24 mouse cellular contexts compared by ENCODE assay signal in genomic region chr4:32569054-32569453, GRCm38 (mm10). TPM values are rescaled to one million over a fixed set of nuclear protein-coding genes. Genes with fewer than 3 reads are reported as not detected.
DNase-seq lines count a peak whose midpoint lies in the region; ATAC-seq lines count a peak whose summit lies in the region.
"Had no signal": no experiment of that assay in that cellular context is flagged by ENCODE, and none has a peak within 500 bp of the region (broad histone marks: within the 10 kb centered on the region; RNA-seq: fewer than 3 reads in every experiment).

No protein-coding gene starts in this region.

- H3K4me3 ChIP-seq in hindbrain, embryonic 15.5 days = no peak overlapping the region
- no peak overlapping the region for H3K4me3 ChIP-seq in hindbrain, embryonic 11.5 days (ENCODE audit: low read depth, low read length)
- no peak overlapping the region for H3K4me3 ChIP-seq in liver, embryonic 16.5 days (ENCODE audit: low read depth, low read length)
- H3K4me3 ChIP-seq: embryonic facial prominence, embryonic 13.5 days; intestine, embryonic 15.5 days; left cerebral cortex, adult 2 months; limb, embryonic 12.5 days had no signal

- no peak for ATAC-seq in hindbrain, embryonic 15.5 days (ENCODE audit: low FRiP score, low read depth)
- no peak for ATAC-seq in hindbrain, embryonic 11.5 days (ENCODE audit: low FRiP score)
- ATAC-seq in liver, embryonic 16.5 days (ENCODE audit: low read depth) = no peak
- ATAC-seq: intestine, embryonic 15.5 days had no signal

- 61% methylated on average over 4 of the region's 4 CpGs for WGBS in hindbrain, embryonic 15.5 days
- 90% methylated on average over 4 of the region's 4 CpGs for WGBS in hindbrain, embryonic 11.5 days
- 50% methylated on average over 4 of the region's 4 CpGs for WGBS in liver, embryonic 16.5 days (ENCODE audit: insufficient replicate concordance)

- no peak overlapping the region for H3K4me2 ChIP-seq in hindbrain, embryonic 15.5 days
- H3K4me2 ChIP-seq in hindbrain, embryonic 11.5 days (replicated peaks; ENCODE audit: low read depth, low read length) = no peak overlapping the region
- H3K4me2 ChIP-seq in liver, embryonic 16.5 days (ENCODE audit: low read depth, low read length) = no peak overlapping the region
- H3K4me2 ChIP-seq: embryonic facial prominence, embryonic 13.5 days; intestine, embryonic 15.5 days; limb, embryonic 12.5 days had no signal

- H3K27me3 ChIP-seq in hindbrain, embryonic 15.5 days = no peaks in the 10 kb centered on the region
- no peaks in the 10 kb centered on the region for H3K27me3 ChIP-seq in hindbrain, embryonic 11.5 days (ENCODE audit: control insufficient read depth, insufficient read depth, low read length)
- no peaks in the 10 kb centered on the region for H3K27me3 ChIP-seq in liver, embryonic 16.5 days (ENCODE audit: control insufficient read depth, insufficient read depth, low read depth, low read length)
- H3K27me3 ChIP-seq: CH12.LX; embryonic facial prominence, embryonic 13.5 days; intestine, embryonic 15.5 days; limb, embryonic 12.5 days had no signal

- DNase-seq in hindbrain, embryonic 11.5 days (ENCODE audit: low spot score) = no peak
- DNase-seq in 3T3-L1 (ENCODE audit: low read depth, low spot score) (peak; percentile 83), NIH3T3 (ENCODE audit: low read depth) (peak; percentile 27)
- DNase-seq in thymus, postnatal 25 days = no peak
- DNase-seq in heart, adult 18-20 months = no peak
- DNase-seq: cerebellum, adult 18-20 months; gastrocnemius, postnatal 14 days; heart, postnatal 14 days; thymus, adult 18-20 months had no signal

- H3K27ac ChIP-seq in hindbrain, embryonic 15.5 days (replicated peaks) = 0 out of 2 replicates have a peak overlapping the region, but pooled peaks have one; percentile 0
- no peak overlapping the region for H3K27ac ChIP-seq in hindbrain, embryonic 11.5 days (ENCODE audit: low read depth, low read length)
- peak overlapping the region; percentile 81 for H3K27ac ChIP-seq in liver, embryonic 16.5 days (ENCODE audit: low read length)
- H3K27ac ChIP-seq: embryonic facial prominence, embryonic 13.5 days; intestine, embryonic 15.5 days; left cerebral cortex, adult 2 months; limb, embryonic 12.5 days had no signal

- H3K9me3 ChIP-seq in hindbrain, embryonic 15.5 days = no peaks in the 10 kb centered on the region
- no peaks in the 10 kb centered on the region for H3K9me3 ChIP-seq in hindbrain, embryonic 11.5 days (ENCODE audit: control insufficient read depth, low read length)
- no peaks in the 10 kb centered on the region for H3K9me3 ChIP-seq in liver, embryonic 16.5 days (replicated peaks; ENCODE audit: control insufficient read depth, low read length)
- H3K9me3 ChIP-seq: embryonic facial prominence, embryonic 13.5 days; intestine, embryonic 15.5 days; limb, embryonic 12.5 days had no signal

- peaks cover 29% of the 10 kb centered on the region for H3K4me1 ChIP-seq in hindbrain, embryonic 15.5 days (replicated peaks)
- H3K4me1 ChIP-seq in hindbrain, embryonic 11.5 days (replicated peaks; ENCODE audit: control insufficient read depth, insufficient read depth, low read length) = peaks cover 5% of the 10 kb centered on the region
- peaks cover 13% of the 10 kb centered on the region for H3K4me1 ChIP-seq in liver, embryonic 16.5 days (ENCODE audit: control insufficient read depth, low read depth, low read length)

- H3K9ac ChIP-seq in hindbrain, embryonic 15.5 days = no peak overlapping the region
- no peak overlapping the region for H3K9ac ChIP-seq in hindbrain, embryonic 11.5 days (ENCODE audit: low read depth, low read length)
- no peak overlapping the region for H3K9ac ChIP-seq in liver, embryonic 16.5 days (ENCODE audit: low read depth, low read length)
- H3K9ac ChIP-seq: embryonic facial prominence, embryonic 13.5 days; intestine, embryonic 15.5 days; limb, embryonic 12.5 days had no signal

- H3K36me3 ChIP-seq in hindbrain, embryonic 15.5 days = 0 out of 2 replicates have a peak, but pooled peaks cover 6% of the 10 kb centered on the region
- H3K36me3 ChIP-seq in hindbrain, embryonic 11.5 days (ENCODE audit: control insufficient read depth, insufficient read depth, low read length) = no peaks in the 10 kb centered on the region
- H3K36me3 ChIP-seq in liver, embryonic 16.5 days (ENCODE audit: control insufficient read depth, insufficient read depth) = no peaks in the 10 kb centered on the region
- H3K36me3 ChIP-seq: intestine, embryonic 15.5 days had no signal

RNA-seq across cellular contexts. Expression of gene Gja10, which starts 33.5 kb away (rescaled TPM):
- polyA plus RNA-seq in hindbrain, embryonic 15.5 days (2015; fragmentation: Nextera tagmentation; extraction: Ambion mirVana) = 0.21 TPM in 1 of 2 replicates, not detected in the other
- not detected in 2 replicates for polyA plus RNA-seq in hindbrain, embryonic 11.5 days (2014; fragmentation: Nextera tagmentation; extraction: Ambion mirVana)
- polyA plus RNA-seq in liver, embryonic 16.5 days (2015; fragmentation: Nextera tagmentation; extraction: Ambion mirVana) = not detected in 2 replicates
- not detected for total RNA-seq in heart, adult 18-20 months (2021)
- total RNA-seq: adrenal gland, adult 18-20 months; CH12.LX; common myeloid progenitor, adult 5-6 weeks; gastrocnemius, postnatal 14 days; heart, postnatal 14 days; layer of hippocampus, adult 18-20 months; left cerebral cortex, adult 2 months; megakaryocyte-erythroid progenitor cell, adult 5-6 weeks had no signal
- polyA plus RNA-seq: brain, embryonic 14.5 days; embryonic facial prominence, embryonic 13.5 days; intestine, embryonic 15.5 days; kidney, embryonic 16.5 days; lung, embryonic 16.5 days; neural tube, embryonic 11.5 days had no signal

RNA-seq across cellular contexts. Expression of gene Casp8ap2, which starts 46.2 kb away (rescaled TPM):
- 44.1 and 44.2 TPM in 2 replicates for polyA plus RNA-seq in hindbrain, embryonic 15.5 days (2015; fragmentation: Nextera tagmentation; extraction: Ambion mirVana)
- 62.0 and 69.1 TPM in 2 replicates for polyA plus RNA-seq in hindbrain, embryonic 11.5 days (2014; fragmentation: Nextera tagmentation; extraction: Ambion mirVana)
- 20.8 and 23.7 TPM in 2 replicates for polyA plus RNA-seq in liver, embryonic 16.5 days (2015; fragmentation: Nextera tagmentation; extraction: Ambion mirVana)
- 1 to 10 TPM; 4.7 to 6.5 TPM for total RNA-seq in heart, adult 18-20 months (2021)

Comparison
In these comparisons a context has a peak if more than half of its experiments do, and no peak if none do; other contexts are left out.
1. DNase-seq: peak in 3T3-L1 (single experiment) and NIH3T3 (single experiment); none in hindbrain, embryonic 11.5 days (single experiment), thymus, postnatal 25 days (single experiment) and heart, adult 18-20 months (0 of 2).